ENCODE assay signal across 20 mouse cellular contexts in the genomic region with DNA sequence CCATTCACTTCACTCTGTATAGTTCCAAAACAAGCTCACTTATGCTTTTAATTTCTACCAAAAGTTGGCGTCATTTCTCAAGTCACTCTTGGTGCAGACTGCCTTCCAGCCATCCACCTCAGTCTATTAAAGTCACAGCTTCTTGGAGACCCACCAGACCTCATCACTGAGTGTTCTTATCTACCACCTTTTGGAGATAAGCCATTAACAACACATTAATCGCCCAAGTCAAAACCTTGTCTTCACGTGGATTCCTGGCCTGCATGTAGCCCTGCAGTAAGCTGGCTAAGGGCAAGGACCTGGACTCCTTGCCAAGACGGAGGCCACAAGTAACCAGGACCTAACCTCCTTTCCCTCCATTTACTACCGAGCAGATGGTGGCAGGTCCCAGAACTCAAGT. TPM values are rescaled to one million over a fixed set of nuclear protein-coding genes. Genes with fewer than 3 reads are reported as not detected.
DNase-seq lines count a peak whose midpoint lies in the region; ATAC-seq and TF ChIP-seq lines count a peak whose summit lies in the region.
"Had no signal": no experiment of that assay in that cellular context is flagged by ENCODE, and none has a peak within 500 bp of the region (broad histone marks: within the 10 kb centered on the region; RNA-seq: fewer than 3 reads in every experiment).

No protein-coding gene starts in this region.

- DNase-seq in hindbrain, embryonic 14.5 days (ENCODE audit: low spot score), result peak; percentile 16
- DNase-seq in hindbrain, embryonic 10.5 days (ENCODE audit: low spot score), result no peak
- no peak for DNase-seq in MEL (ENCODE audit: low read depth, low spot score)
- DNase-seq: adrenal gland, adult 2 months; adrenal gland, adult 8-10 months; adrenal gland, postnatal 10 days; adrenal gland, postnatal 14 days; adrenal gland, postnatal 25 days; adrenal gland, postnatal 36 days; B cell, adult 2 months; cerebellum, adult 11 months; cerebellum, adult 11-12 months; cerebellum, adult 18-20 months; cerebellum, adult 2 months; cerebellum, adult 8-10 months had no signal

- H3K9me3 ChIP-seq in hindbrain, embryonic 14.5 days (ENCODE audit: control insufficient read depth, low read length), result no peaks in the 10 kb centered on the region
- no peaks in the 10 kb centered on the region for H3K9me3 ChIP-seq in hindbrain, embryonic 10.5 days
- H3K9me3 ChIP-seq in MEL (replicated peaks; ENCODE audit: insufficient read depth, low read length), result no peaks in the 10 kb centered on the region
- H3K9me3 ChIP-seq: G1E had no signal

- no peak overlapping the region for H3K9ac ChIP-seq in hindbrain, embryonic 14.5 days
- H3K9ac ChIP-seq in MEL (ENCODE audit: control insufficient read depth, low read depth, low read length, poor library complexity, severe bottlenecking), result no peak overlapping the region

- no peak for TF ChIP-seq POLR2A in MEL (IDR thresholded peaks at IDR 0.05; ENCODE audit: control insufficient read depth in 1 of 2, insufficient read depth in 1 of 2, low read depth in 1 of 2, low read length in 2 of 2, poor library complexity in 1 of 2)

- no peak overlapping the region for H3K4me3 ChIP-seq in hindbrain, embryonic 14.5 days (replicated peaks; ENCODE audit: low read length)
- no peak overlapping the region for H3K4me3 ChIP-seq in hindbrain, embryonic 10.5 days
- no peak overlapping the region for H3K4me3 ChIP-seq in MEL (ENCODE audit: control insufficient read depth in 1 of 2, insufficient read depth in 1 of 2, low read depth in 2 of 2, low read length in 2 of 2)

- no peak for ATAC-seq in hindbrain, embryonic 14.5 days (ENCODE audit: low FRiP score)
- ATAC-seq in activated CD4-positive, CD25-positive, alpha-beta regulatory T cell, adult 4 months, result no peak
- ATAC-seq: CD4-positive, CD25-positive, alpha-beta regulatory T cell, adult 4 months; Patski had no signal

- no peaks in the 10 kb centered on the region for H3K4me1 ChIP-seq in hindbrain, embryonic 14.5 days (replicated peaks; ENCODE audit: control insufficient read depth, insufficient read depth, low read length)
- H3K4me1 ChIP-seq in hindbrain, embryonic 10.5 days (replicated peaks), result no peaks in the 10 kb centered on the region
- peaks cover 3 to 5% of the 10 kb centered on the region in 2 experiments; a peak in 3 of 4 replicates for H3K4me1 ChIP-seq in MEL (ENCODE audit: control insufficient read depth in 1 of 2, insufficient read depth in 2 of 2, low read length in 2 of 2)

- no peaks in the 10 kb centered on the region for H3K27me3 ChIP-seq in hindbrain, embryonic 14.5 days (ENCODE audit: control insufficient read depth, insufficient read depth, low read length)
- H3K27me3 ChIP-seq in hindbrain, embryonic 10.5 days (ENCODE audit: insufficient read depth, poor library complexity, severe bottlenecking), result no peaks in the 10 kb centered on the region
- H3K27me3 ChIP-seq in MEL (ENCODE audit: control insufficient read depth in 1 of 2, insufficient read depth in 2 of 2, low read length in 2 of 2), result no peaks in the 10 kb centered on the region
- H3K27me3 ChIP-seq: CH12.LX, Patski had no signal

- peaks cover 5% of the 10 kb centered on the region; the same call in 1 of the 2 replicates for H3K79me2 ChIP-seq in MEL (ENCODE audit: control insufficient read depth, insufficient read depth, low read length, poor library complexity)

- no peak overlapping the region for H3K27ac ChIP-seq in hindbrain, embryonic 14.5 days
- no peak overlapping the region for H3K27ac ChIP-seq in hindbrain, embryonic 10.5 days
- H3K27ac ChIP-seq in MEL (ENCODE audit: control insufficient read depth, low read depth, low read length), result no peak overlapping the region

- TF ChIP-seq RAD21 in MEL (IDR thresholded peaks at IDR 0.05; ENCODE audit: low read depth, low read length), result no peak

- no peak overlapping the region for H3K4me2 ChIP-seq in hindbrain, embryonic 14.5 days (replicated peaks)

- H3K36me3 ChIP-seq in hindbrain, embryonic 14.5 days (replicated peaks; ENCODE audit: control insufficient read depth, insufficient read depth), result peaks cover 65% of the 10 kb centered on the region
- H3K36me3 ChIP-seq in hindbrain, embryonic 10.5 days, result peaks cover 98% of the 10 kb centered on the region
- peaks cover 23 to 32% of the 10 kb centered on the region in 2 experiments for H3K36me3 ChIP-seq in MEL (ENCODE audit: control insufficient read depth in 1 of 2, insufficient read depth in 2 of 2, low read length in 2 of 2)

- WGBS in hindbrain, embryonic 14.5 days, result 93% methylated on average over 5 of the region's 5 CpGs
- 91% methylated on average over 5 of the region's 5 CpGs for WGBS in hindbrain, embryonic 10.5 days

- TF ChIP-seq EP300 in MEL (IDR thresholded peaks at IDR 0.05; ENCODE audit: low read depth in 1 of 2, low read length in 2 of 2), result no peak

- TF ChIP-seq CTCF in MEL (IDR thresholded peaks at IDR 0.05 in 2 of 3, conservative IDR thresholded peaks at IDR 0.05 in 1 of 3; ENCODE audit: control insufficient read depth in 1 of 3, insufficient read depth in 1 of 3, low read depth in 2 of 3, low read length in 3 of 3, poor library complexity in 1 of 3, severe bottlenecking in 1 of 3), result no peak

TF ChIP-seq in MEL, 35 proteins besides CTCF, POLR2A, EP300 and RAD21:
- TF ChIP-seq GATA1 (IDR thresholded peaks at IDR 0.05; ENCODE audit: low read depth, low read length) (peak; percentile 60), BHLHE40 (IDR thresholded peaks at IDR 0.05; ENCODE audit: borderline replicate concordance, low read depth, low read length) (peak; percentile 79; the same call in 1 of the 2 replicates), CHD1 (IDR thresholded peaks at IDR 0.05; ENCODE audit: low read depth, low read length) (no peak), MXI1 (IDR thresholded peaks at IDR 0.05; ENCODE audit: low read depth, low read length) (no peak)

RNA-seq across cellular contexts. Expression of a gene that starts 12.6 kb away (rescaled TPM):
- 224 and 245 TPM in 2 replicates for polyA plus RNA-seq in hindbrain, embryonic 14.5 days (2014; fragmentation: Nextera tagmentation; extraction: Ambion mirVana)
- 371 and 455 TPM in 2 replicates for polyA plus RNA-seq in hindbrain, embryonic 10.5 days (2016; fragmentation: Nextera tagmentation; extraction: Ambion mirVana)
- total RNA-seq in MEL (2012; rRNA removed), result 182 and 187 TPM in 2 replicates
- 100 to 1,000 TPM in 1 of 2 experiments, not detected in 1; 287 TPM for polyA plus RNA-seq in MEL (2012; ENCODE audit: insufficient read depth in 1 of 2, insufficient read length in 2 of 2, low read depth in 1 of 2, low replicate concordance in 2 of 2, missing spikeins in 1 of 2)
- 100 to 1,000 TPM in 1 of 2 experiments, 10 to 100 TPM in 1; 75.9 to 106 TPM for polyA plus RNA-seq in activated CD4-positive, CD25-positive, alpha-beta regulatory T cell, adult 4 months (2017; shearing (Covaris generic))

RNA-seq across cellular contexts. Expression of a gene that starts 25.7 kb away (rescaled TPM):
- polyA plus RNA-seq in hindbrain, embryonic 14.5 days (2014; fragmentation: Nextera tagmentation; extraction: Ambion mirVana), result 14.4 and 17.0 TPM in 2 replicates
- 20.5 and 23.0 TPM in 2 replicates for polyA plus RNA-seq in hindbrain, embryonic 10.5 days (2016; fragmentation: Nextera tagmentation; extraction: Ambion mirVana)
- total RNA-seq in MEL (2012; rRNA removed), result 32.2 and 32.9 TPM in 2 replicates
- polyA plus RNA-seq in MEL (2012; ENCODE audit: insufficient read depth in 1 of 2, insufficient read length in 2 of 2, low read depth in 1 of 2, low replicate concordance in 2 of 2, missing spikeins in 1 of 2), result 10 to 100 TPM; 59.4 to 71.8 TPM
- polyA plus RNA-seq in activated CD4-positive, CD25-positive, alpha-beta regulatory T cell, adult 4 months (2017; shearing (Covaris generic)), result 10 to 100 TPM; 14.0 to 16.1 TPM
